1 mouse cellular context compared by ENCODE assay signal in the genomic region with DNA sequence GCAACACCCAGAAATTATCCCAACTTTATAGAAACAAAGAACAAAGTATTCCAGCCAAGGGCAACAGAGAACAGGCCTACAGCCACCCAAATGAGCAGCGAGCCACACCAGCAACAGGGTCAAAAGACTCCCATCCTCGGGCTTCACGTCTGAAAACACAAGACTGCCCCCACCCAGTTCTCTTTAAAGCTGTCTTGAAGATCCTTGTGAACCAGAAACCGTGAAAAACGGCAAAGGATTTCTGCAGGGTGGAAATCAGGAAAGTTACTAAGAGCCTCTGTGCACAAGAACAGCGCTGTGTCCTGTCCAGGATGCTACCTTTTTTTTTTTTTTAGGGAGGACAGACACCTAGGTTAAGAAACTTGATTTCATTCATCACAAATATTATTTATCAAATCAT.
TF ChIP-seq lines count a peak whose summit lies in the region.

No protein-coding gene starts in this region.

TF ChIP-seq in MEL, 35 proteins besides CTCF, POLR2A, EP300 and RAD21:
- TF ChIP-seq ZNF384 (IDR thresholded peaks at IDR 0.05; ENCODE audit: low read depth, low read length) (peak; percentile 31; the same call in 1 of the 2 replicates), USF2 (IDR thresholded peaks at IDR 0.05; ENCODE audit: borderline replicate concordance in 1 of 2, insufficient read depth in 1 of 2, low read depth in 1 of 2, low read length in 2 of 2) (no peak)
